Mouse (Mus musculus) ovary, postnatal 36 days (tissue): ENCODE results near the gene Dnase1l3.

Experiments used
- DNase-seq: peaks from one replicate; pipeline ENCODE4 v3.0.0; 2022; ENCODE audit warnings: low spot score, mixed read lengths

The Dnase1l3 gene

DNA sequence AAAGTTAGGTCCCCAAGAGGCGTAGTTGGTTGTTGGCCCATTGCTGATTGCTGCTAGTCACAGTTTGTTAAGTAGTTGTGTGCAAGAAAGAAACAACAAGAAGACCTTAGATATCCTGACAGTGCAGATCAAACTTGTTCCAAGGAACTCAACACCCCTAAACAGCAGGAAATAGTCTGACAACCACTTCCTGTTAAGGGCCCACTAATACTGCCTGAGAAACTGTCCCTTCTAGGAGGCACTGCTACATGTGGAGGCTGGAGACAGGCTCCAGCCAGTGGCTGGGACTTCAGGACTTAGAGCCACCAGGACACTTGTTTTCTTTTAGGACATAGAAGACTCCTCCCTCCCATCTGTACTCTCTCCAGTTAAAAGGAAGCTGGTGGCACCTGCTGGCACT is 16.9 kb downstream of the Dnase1l3 start:
- DNase-seq, result no peak

DNA sequence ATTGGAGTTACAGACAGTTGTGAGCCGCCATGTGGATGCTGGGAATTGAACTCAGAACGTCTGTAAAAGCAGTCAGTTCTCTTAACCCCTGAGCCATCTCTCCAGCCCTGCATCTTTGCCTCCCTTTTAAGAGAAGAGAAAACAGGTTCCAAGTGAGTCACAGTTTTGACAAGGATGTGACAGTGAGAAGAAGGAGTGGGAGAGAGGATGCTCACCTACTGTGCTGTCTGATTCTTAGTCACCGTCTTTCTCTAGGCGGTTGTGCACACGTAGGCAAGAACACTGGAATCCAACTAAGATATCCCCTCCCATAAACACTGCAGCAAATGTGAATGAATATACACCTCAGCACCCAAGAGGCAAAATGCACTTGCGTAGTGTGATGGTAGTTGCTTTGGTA is 19.2 kb downstream of the Dnase1l3 start:
- no peak for DNase-seq

DNA sequence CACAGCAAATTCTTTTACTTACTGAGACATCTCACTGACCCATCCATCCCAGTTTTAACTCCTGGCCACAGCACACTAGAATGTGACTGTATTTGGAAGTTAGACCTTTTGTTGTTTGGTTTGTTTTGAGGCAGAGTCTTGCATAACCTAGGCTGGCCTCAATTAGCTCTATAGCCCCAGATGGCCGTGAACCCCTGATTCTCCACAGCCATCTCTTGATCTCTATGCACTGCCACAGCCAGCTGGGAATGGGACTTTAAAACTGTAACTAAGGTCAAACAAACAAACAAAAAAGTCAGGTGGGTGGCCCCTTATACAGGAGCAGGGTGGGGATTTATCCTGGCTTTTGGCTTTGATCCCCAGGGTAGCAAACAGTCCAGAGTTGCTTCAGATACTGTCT is 19.7 kb downstream of the Dnase1l3 start:
- DNase-seq, result no peak

DNA sequence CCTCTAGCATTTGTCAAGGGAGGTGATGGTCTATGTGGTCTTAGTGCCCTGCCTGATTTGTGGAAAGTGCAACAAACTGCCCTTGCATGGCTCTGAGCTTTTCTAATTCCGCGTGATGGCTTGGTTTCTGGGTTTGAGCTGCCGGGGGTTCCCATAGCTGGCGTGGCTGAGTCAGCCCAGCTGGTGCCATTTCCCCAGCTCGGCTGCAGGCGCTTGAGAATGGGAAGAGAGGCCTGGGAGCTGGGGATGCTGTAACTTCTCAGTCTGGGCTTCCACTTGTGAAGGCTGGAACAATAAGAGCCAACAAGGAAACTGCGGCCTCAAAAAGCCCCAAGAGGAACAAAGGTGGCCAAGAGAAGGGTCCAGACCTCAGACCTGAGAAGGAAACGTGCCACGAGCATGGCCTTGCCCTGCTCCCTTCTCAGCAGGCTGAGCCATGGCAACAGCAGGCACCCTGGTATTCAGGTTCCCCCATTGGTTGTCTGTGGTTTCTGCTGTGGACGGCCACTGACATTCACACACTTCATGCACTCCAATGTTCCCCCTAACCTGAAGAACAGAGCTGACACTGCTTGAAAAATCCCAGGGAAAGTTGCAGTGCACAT is 22.4 kb downstream of the Dnase1l3 start:
- DNase-seq, result no peak

DNA sequence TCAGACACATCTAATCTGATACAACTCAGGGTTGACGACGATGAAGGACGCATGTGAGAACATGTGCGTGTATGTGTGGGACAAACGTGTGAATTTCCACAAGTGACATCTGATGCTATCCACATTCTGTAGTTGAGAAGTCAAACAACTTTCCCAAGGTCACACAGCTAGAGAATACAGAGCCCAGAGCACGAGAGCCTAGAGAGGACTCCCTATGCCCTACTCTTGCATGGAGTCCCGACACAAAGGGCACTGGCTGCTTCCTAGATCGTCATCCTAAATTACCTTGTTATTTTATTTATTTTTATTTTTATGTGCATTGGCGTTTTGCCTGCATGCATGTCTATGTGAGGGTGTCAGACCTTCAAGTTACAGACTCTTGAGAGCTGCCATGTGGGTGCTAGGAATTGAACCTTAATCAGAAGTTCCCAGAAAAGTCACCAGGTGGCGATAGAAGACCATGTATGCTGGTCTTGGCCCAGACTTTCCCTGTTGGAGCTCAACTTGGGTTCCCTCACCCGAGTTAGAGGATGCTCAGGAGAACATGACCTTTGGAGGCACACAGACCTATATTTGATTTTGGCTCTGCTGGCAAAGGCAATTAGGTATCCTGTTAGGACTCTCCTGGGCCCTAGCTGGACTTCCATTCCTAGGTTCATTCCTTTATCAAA is 30.0 kb downstream of the Dnase1l3 start:
- no peak for DNase-seq

DNA sequence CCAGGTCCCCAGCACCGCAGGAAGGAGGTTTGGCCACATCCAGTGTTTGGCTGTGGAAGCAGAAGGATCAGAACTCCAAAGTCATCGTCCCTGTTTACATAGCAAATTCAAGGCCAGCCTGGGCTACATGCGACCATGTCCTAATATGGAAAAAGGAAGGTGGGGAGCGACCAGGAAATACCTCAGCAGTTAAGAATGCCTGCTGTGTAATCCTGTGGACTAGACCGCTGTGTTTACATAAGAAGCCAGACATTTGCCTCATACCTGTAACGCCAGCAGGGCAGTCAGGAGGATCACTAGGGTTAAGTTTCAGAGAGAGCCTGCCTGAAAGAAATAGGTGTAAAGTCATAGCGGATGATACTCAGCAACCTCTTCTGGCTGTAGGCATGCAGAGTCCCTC is 31.2 kb downstream of the Dnase1l3 start:
- no peak for DNase-seq

DNA sequence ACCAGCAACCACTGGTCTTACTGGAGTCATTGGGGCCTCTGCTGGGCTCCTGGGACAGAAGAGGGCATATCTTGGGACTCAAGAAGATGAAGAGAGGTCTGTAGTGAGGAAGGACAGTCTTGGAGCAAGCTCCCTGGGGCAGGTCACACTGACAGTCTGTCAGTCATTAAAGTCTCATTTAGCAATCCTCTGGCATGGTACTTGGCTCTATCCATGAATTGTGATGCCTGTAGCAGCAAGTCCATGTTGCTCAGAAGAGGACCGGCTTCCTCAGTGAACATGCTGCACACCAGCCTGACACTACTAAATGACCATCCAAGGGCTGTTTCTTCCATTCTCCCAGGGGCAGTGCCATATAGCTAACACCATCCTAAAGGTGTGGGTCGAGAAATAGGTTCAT is 31.7 kb downstream of the Dnase1l3 start:
- DNase-seq, result no peak

DNA sequence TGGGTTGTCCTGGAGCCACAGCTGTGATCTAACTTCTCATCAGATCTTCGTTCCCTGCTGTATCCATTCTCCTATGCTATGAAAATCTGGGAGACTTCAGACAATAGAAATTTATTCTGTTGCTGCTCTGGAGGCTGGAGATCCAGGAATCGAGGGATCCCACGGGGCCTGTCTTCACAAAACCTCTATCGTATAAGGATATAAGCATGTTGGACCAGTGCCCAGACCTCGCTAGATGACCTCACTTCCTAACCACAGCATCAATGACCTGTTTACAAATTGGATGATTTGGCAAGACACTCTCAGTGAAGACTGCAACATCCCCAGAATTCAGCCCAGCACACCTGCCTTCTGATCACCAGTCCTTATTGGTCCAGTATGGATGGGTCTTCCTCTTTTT is 32.7 kb downstream of the Dnase1l3 start:
- DNase-seq, result no peak

DNA sequence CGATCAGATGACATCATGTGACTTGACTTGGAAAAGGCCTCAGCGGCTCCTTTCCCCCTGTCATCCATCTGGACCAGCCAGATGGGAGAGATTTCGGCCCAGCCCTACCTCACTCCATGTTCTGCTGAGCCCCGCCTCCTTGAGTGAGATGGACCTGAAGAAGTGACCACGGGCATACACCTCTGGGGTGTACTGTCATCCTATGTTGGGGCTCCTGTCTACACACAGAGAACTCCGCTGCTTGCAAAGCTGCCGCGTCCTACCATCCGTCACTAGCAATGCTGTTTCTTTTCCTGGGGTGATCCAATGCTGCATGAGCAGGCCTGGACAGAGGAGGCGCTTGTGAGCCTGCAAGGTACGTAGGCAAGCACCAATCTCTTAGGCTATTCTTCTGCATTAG is 33.8 kb downstream of the Dnase1l3 start:
- no peak for DNase-seq

DNA sequence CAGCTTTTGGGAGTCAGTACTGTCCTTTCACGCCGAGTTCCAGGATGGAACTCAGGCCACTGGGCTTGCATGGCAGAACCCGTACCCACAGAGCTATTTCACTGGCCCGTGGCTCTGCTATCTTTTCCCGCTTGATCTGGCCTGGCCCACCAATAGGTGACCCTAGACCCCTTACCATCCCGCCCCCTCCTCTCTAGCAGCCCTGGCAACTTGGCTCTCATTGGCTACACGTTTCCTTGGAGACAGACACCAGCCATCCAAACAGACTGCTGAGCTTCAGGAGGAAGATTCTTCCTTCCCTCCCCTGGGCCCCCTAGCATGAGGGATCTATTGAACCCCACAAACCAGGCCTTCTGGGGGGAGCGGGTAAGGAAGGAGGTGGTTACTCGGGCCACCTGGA is 37.3 kb downstream of the Dnase1l3 start, which contains the start of gene Gm45521:
Gm45521 (plus strand) TSS at position 240 of the 400 bp plus-strand sequence.
- DNase-seq, result no peak

DNA sequence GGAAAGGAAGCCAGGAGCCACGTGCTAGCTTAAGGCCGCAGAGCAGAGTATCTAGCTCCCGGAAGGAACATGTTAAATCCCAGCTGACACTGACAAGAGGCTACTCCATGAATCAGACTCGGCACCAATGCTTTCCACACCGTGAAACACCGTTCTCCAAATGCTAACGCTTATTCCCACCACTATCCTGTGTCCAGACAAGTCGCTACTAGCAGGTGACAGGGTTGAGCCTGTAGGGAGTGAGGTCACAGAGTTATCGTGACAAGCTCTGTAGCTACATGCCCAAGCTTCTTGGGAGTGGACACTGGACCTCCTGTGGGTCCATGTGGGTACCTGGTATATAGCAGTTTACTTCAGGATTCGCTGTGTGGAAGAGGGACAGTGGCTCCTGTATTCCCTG is 37.9 kb downstream of the Dnase1l3 start:
- DNase-seq, result no peak

DNA sequence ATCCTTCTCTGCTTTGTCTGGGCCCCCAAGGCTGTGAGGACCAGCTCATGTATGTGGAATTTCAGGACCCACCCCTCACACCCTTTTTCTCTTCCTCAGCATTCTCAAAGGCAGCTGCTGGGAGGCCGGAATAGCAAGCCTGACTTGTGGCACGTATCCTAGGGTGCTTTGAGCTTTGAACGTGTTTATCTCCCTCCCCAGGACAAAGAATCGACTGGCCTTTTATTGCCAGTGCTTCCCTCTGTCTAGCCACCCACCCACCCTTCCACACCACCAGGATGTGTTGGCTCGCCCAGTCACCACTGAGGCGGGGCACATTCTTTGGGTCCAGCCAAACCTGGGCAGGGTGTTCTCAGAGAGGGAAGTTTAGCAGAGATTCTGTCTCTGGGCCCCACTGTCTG is 40.3 kb downstream of the Dnase1l3 start:
- no peak for DNase-seq

DNA sequence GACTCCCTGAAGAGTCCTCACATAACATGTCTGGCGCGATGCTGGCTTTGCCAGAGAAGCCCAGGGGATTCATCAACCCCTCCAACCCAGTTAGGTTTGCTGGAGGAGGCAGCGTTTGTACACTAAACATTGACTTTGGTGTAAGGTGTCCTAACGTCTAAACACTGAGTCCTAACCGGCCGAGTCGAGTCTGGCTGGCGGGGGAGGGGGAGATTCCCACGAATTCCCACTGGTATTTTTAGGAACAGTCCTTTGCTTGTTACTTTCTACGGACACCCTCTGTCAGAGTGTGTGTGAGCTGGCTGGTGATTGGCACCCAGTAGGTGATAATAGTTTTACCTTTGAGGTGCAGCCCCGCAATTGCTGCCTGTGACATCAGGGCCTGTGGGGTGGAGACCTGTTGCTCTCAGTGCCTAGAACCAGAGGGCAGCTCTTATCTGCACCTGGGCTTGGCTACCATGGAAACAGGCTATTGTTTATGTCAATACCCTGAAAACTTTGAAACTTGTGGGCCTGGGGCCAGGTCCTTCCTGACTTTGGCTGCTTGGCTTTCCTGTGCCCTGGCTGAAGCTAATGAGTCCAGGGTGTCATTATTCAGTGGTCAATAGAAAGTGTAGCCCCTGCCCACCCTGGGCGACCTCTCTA is 41.6 kb downstream of the Dnase1l3 start:
- peak; percentile 57 for DNase-seq

DNA sequence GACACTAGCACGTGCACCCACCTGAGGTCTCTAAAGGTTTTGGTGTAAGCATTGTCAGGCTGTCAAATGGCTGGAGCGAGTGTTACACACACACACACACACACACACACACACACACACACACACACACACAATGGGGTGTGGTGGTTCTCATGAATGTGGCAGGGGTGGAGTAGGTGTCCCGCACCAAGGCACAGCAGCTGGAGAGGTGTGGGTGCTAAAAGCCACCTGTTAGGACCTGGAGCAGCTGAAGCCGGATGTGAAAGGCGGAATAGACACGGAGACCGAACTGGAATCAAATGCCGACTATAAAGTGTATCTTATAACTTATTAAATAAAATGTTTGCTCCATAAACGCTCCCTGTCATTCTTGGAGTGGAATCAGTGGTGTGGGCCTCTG is 43.1 kb downstream of the Dnase1l3 start:
- DNase-seq, result no peak

DNA sequence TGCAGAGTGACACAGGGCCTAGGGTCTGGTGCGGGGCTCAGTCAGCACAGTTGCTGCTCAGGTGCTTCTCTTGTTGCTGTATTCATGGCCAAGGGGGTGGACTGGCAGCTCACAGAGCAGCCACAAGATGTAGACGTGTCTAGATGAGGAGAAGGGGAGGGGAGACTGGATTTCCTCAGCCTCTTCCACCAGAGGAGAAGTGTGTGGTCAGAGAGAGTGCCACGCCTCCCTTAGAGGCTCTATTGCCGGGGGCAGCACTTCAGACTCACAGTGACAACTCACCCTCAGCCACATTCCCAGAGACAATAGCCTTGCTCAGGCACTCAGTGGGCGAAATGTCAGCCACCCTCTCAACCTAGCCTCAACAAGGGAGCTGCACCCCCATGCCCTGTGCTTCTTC is 49.1 kb downstream of the Dnase1l3 start:
- no peak for DNase-seq

DNA sequence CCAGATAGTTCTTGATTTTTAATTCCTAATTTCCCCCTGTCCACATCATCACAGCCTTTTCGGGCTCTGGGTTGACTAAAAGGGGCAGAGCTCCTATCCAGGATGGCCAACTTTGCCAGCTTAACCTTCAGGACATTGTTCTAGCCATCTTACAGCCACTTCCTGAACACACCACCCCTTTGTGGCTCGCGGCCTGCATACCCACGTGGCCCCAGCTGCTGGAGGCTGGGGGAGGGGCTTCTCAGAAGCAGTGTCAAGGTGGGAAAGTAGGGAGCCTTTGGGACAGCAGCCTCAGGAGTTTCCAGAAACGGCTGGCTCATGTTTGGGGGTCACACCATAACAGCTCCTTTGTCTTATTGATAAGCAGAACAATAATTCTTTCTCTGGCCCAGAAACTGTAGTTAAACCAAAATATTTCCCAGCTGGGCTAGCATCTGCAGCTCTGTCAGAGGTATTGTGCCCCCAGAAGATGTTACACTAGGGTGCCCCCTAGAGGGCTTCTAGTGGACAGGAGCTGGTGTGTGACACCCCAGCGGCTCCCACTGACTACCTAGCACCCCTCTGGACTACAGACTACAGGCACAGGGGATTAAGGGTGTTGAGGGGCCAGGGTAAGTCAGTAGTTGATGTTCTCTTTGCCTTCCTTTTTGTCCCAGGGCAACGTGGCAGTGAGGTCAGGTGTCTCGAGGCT is 49.9 kb downstream of the Dnase1l3 start:
- no peak for DNase-seq

DNA sequence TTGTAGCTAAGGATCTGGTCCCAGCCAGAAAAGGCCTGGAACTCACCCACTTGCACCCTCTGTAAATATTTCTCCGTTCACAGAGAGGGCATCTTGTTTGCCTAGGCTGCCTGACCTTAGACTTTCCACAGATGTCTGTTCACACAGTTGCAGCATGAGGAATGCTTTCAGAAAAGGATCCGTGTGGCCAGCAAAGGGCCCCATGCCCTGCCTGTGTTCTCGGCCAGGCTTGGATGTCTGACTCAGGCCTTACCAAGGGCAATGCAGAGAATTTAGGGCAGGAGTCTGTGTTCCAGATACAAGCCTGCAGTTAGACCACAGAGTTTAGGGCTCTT is 50.6 kb downstream of the Dnase1l3 start:
- DNase-seq, result no peak

DNA sequence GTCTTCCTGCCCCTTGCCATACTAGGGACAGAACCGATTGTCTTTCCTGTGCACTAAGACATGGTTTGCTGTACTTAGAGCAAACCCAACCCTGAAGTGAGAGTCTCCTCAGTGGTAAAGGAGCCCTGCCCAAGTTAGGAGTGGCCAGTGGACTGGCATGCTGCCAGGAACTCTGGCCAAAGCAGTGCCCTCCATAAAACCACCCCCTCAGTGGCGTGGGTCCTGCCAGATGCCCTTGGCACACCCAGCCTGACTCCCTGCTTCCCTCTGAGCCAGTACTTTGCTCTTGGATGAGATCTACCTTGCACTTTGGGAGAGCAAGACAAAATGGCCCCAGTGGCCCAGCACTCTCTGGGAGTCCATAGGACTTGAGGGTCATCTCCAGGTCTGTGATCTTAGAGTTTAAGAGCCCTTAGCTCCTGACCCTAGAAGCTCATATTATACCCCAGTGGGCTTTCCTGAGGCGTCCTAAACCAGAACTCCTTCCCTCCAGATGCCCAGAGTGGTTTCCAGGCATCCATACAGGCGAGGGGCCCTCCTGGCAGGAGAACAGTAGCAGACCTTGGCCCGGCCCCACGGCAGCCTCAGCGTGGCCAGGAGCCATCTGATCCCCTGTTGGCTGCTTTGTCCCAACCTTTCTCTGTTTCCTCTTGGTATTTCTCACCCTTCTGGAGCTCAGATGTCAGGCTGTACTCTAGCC is 51.1 kb downstream of the Dnase1l3 start:
- peak; percentile 66 for DNase-seq

DNA sequence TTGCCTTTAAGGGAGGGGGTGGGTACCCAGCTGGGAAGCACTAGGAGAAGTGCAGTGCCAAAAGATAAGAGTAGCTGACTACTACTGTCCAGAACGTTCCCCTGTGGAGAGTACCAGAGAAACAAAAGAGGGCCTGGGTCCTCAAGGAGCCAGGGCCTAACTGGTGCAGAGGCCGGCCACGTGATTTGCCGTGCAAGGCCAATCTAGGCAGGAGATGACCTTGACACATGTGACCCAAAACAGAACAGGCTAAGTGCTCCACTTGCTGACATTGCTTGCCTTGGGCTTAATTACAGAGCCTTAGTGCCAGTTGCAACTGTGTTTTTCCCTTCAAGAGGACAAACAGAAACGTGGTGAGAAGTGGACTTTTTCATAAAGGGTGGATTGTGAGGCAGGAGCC is 53.0 kb downstream of the Dnase1l3 start:
- DNase-seq, result no peak

DNA sequence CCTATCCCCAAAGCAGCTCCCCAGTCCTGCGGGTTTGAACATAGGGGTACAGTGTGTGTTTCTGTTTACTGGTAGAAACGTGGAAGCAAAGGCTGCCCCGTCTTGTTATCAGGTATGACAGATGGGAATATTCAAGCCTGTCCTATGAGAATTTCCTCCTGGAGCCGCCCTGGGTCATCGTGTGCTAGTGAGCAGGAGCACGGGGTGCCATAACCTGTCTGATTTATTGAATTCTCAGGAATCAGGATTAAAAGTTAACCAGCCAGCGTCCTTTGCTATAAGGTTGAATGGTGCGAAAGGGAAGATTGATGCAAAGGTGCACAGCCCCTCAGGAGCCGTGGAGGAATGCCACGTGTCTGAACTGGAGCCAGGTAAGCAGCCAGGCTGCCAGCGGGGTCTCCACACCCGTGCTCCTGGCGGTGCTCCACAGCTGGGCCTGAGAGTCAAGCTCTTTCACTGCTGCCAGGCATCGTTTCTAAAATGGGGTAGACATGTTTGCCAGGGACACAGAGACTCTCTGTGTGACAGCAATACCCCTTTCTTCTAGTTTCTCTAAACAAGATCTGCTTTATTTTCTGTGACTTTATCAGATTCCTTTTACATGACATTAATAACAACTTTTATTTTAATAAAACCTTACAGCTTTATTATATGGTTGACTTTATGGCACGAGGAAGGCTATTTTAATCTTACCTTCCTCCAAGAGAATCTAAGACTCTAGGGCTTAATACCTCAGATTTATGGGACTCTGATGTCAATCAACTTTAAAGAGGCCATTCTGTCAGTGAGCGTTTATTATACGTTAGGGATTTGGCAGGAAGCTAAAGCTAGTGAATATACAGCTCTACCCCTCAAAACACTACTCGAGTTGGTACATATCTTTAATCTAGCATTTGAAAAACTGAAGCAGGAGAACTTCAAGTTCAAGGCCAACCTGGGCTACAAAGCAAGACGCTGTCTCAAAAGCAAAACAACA is 55.3 kb downstream of the Dnase1l3 start:
- peak; percentile 51 for DNase-seq

DNA sequence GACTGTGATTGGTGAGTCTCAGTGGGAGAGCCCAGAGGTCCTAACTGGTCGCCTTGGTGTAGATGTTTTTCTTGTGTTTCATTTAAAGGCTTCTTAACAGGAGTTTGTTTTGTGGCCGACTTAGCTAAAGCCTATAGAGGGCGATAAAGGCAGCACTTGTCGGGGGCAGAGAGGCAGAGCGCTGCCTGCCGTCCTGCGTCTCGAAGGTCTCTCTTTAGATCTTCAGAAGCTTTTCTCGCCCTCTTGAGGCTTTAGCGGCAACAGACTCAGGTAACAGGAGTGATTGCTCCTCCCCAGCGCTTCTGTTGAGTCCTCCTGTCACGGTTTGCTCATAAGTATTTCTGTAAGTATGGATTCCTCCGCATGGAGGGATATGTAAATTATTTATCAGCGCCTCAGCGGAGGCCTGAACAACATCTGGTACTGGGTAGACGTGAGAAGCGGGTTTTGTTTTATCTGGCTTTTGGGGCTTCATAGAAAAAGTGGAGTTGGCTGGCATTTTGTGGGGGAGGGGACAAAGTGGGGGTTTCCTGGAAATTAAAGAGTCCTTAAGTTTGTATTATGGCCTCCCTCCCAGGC is 57.2 kb downstream of the Dnase1l3 start:
- peak; percentile 30 for DNase-seq
